Comparison of ENCODE assay signal across 11 mouse cellular contexts in the genomic region with DNA sequence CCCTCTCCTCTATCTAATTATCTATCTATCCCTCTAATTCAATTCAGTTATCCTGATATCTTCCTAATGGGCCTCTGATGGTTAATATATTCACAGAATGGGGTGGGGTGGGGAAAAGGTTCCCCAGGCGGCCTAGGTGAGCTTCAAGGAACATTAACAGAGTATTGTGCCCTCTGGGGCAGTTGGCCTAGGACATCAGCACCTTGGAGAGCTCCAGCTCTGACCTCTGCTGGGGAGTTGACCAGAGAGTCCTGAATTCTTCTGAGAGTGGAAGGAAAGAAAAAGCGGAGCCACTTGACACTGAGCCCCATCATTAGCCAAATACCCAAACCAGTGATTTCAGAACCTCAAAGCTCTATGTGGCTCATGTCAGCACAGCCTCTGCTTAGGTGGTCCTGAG.
DNase-seq lines count a peak whose midpoint lies in the region; ATAC-seq lines count a peak whose summit lies in the region.
"Had no signal": no experiment of that assay in that cellular context is flagged by ENCODE, and none has a peak within 500 bp of the region (broad histone marks: within the 10 kb centered on the region; RNA-seq: fewer than 3 reads in every experiment).

No protein-coding gene starts in this region.

- peak; percentile 15 for DNase-seq in kidney, adult 18-20 months
- peak; percentile 40 for DNase-seq in adrenal gland, postnatal 25 days
- peak; percentile 23 for DNase-seq in ovary, postnatal 36 days (ENCODE audit: low spot score)
- DNase-seq in right cerebral cortex, adult 18-20 months: no peak
- DNase-seq in cerebellum, adult 9-10 months: no peak
- DNase-seq: thymus, postnatal 36 days had no signal

- H3K9ac ChIP-seq in kidney, embryonic 15.5 days: no peak overlapping the region
- H3K9ac ChIP-seq in kidney, embryonic 16.5 days (replicated peaks; ENCODE audit: low read length): no peak overlapping the region
- H3K9ac ChIP-seq in midbrain, embryonic 16.5 days (ENCODE audit: low read depth, low read length): no peak overlapping the region
- H3K9ac ChIP-seq: limb, embryonic 12.5 days had no signal

- H3K4me3 ChIP-seq in kidney, embryonic 15.5 days (replicated peaks): no peak overlapping the region
- H3K4me3 ChIP-seq in kidney, embryonic 16.5 days (ENCODE audit: low read length): no peak overlapping the region
- no peak overlapping the region for H3K4me3 ChIP-seq in midbrain, embryonic 16.5 days (ENCODE audit: low read depth, low read length)
- H3K4me3 ChIP-seq: erythroblast, embryonic 14.5 days; limb, embryonic 12.5 days had no signal

- no peaks in the 10 kb centered on the region for H3K9me3 ChIP-seq in kidney, embryonic 15.5 days (replicated peaks)
- H3K9me3 ChIP-seq in kidney, embryonic 16.5 days (ENCODE audit: low read length): no peaks in the 10 kb centered on the region
- no peaks in the 10 kb centered on the region for H3K9me3 ChIP-seq in midbrain, embryonic 16.5 days (replicated peaks; ENCODE audit: control insufficient read depth, low read length, poor library complexity, severe bottlenecking)

- 27% methylated on average over 2 of the region's 2 CpGs for WGBS in kidney, embryonic 15.5 days
- WGBS in kidney, embryonic 16.5 days: 30% methylated on average over 2 of the region's 2 CpGs
- WGBS in midbrain, embryonic 16.5 days: 55% methylated on average over 2 of the region's 2 CpGs

- no peaks in the 10 kb centered on the region for H3K4me1 ChIP-seq in kidney, embryonic 15.5 days
- H3K4me1 ChIP-seq in kidney, embryonic 16.5 days (ENCODE audit: insufficient read depth, low read length): no peaks in the 10 kb centered on the region
- no peaks in the 10 kb centered on the region for H3K4me1 ChIP-seq in midbrain, embryonic 16.5 days (ENCODE audit: control insufficient read depth, insufficient read depth, low read length)
- H3K4me1 ChIP-seq: limb, embryonic 12.5 days had no signal

- no peak overlapping the region for H3K4me2 ChIP-seq in kidney, embryonic 15.5 days
- no peak overlapping the region for H3K4me2 ChIP-seq in kidney, embryonic 16.5 days (replicated peaks; ENCODE audit: low read depth, low read length)
- no peak overlapping the region for H3K4me2 ChIP-seq in midbrain, embryonic 16.5 days (ENCODE audit: low read length)
- H3K4me2 ChIP-seq: limb, embryonic 12.5 days had no signal

- no peaks in the 10 kb centered on the region for H3K36me3 ChIP-seq in kidney, embryonic 15.5 days
- no peaks in the 10 kb centered on the region for H3K36me3 ChIP-seq in kidney, embryonic 16.5 days (ENCODE audit: insufficient read depth, low read length)
- H3K36me3 ChIP-seq in midbrain, embryonic 16.5 days (ENCODE audit: control insufficient read depth, insufficient read depth, low read length): no peaks in the 10 kb centered on the region
- H3K36me3 ChIP-seq: limb, embryonic 12.5 days had no signal

- ATAC-seq in kidney, embryonic 15.5 days (replicated peaks; ENCODE audit: low FRiP score): no peak
- 0 out of 2 replicates have a peak, but pooled peaks have one; percentile 51 for ATAC-seq in kidney, embryonic 16.5 days (ENCODE audit: low FRiP score, low TSS enrichment)
- ATAC-seq in midbrain, embryonic 16.5 days: no peak

- H3K27ac ChIP-seq in kidney, embryonic 15.5 days: no peak overlapping the region
- no peak overlapping the region for H3K27ac ChIP-seq in kidney, embryonic 16.5 days (ENCODE audit: low read length)
- H3K27ac ChIP-seq in midbrain, embryonic 16.5 days (ENCODE audit: low read length): no peak overlapping the region
- H3K27ac ChIP-seq: limb, embryonic 12.5 days had no signal

- no peaks in the 10 kb centered on the region for H3K27me3 ChIP-seq in kidney, embryonic 15.5 days
- H3K27me3 ChIP-seq in kidney, embryonic 16.5 days (ENCODE audit: insufficient read depth, low read length): no peaks in the 10 kb centered on the region
- H3K27me3 ChIP-seq in midbrain, embryonic 16.5 days (ENCODE audit: control insufficient read depth, insufficient read depth, low read depth, low read length): no peaks in the 10 kb centered on the region
- H3K27me3 ChIP-seq: limb, embryonic 12.5 days had no signal

Comparison
In these comparisons a context has a peak if more than half of its experiments do, and no peak if none do; other contexts are left out.
1. DNase-seq: peak in kidney, adult 18-20 months (single experiment), adrenal gland, postnatal 25 days (single experiment) and ovary, postnatal 36 days (single experiment); none in right cerebral cortex, adult 18-20 months (single experiment) and cerebellum, adult 9-10 months (single experiment).